In the genomic region with DNA sequence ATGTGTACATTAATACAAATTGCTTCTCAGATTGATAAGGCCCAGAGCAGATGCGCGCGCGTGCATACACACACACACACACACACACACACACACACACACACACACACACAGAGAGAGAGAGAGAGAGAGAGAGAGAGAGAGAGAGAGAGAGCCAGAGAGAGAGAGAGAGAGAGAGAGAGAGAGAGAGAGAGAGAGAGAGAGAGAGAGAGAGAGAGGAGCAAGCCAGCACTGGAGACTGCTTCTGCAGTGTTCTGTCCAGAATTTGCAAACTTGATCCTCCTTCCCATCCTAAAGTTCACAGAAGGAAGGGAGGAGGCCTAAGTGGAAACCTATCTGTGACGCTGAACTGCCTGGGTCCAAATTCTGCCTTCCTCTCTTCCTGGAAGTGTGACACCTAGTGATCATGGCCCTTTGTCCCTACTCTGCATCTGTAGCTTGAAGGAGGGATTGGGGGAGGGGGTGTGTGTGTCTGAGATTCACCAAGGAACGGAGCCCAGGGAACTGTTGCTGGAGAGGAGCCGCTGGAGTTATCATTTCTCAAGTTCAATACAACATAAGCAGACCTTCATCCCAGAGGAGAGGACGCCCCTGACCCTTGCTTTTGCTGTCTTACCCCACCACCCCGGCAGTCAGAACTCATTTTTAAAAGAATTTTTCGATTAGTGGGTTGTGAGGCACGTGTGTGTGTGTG, we compare ENCODE assay signal across 1 mouse cellular context.
TF ChIP-seq lines count a peak whose summit lies in the region.

No protein-coding gene starts in this region.

TF ChIP-seq in CH12.LX, 34 proteins besides CTCF, POLR2A, EP300 and RAD21:
- peak; percentile 66 for TF ChIP-seq CHD2 (IDR thresholded peaks at IDR 0.05; ENCODE audit: low read length)
- no peak for TF ChIP-seq NELFE (IDR thresholded peaks at IDR 0.05; ENCODE audit: low read depth, low read length)
- TF ChIP-seq HCFC1 (IDR thresholded peaks at IDR 0.05; ENCODE audit: low read depth, low read length): peak; percentile 37; the same call in 1 of the 2 replicates
- TF ChIP-seq ELF1 (IDR thresholded peaks at IDR 0.05; ENCODE audit: low read depth, low read length): peak; percentile 74
